Mouse (Mus musculus): ENCODE data around the gene Vmn2r111. TPM values are rescaled to one million over a fixed set of nuclear protein-coding genes. Genes with fewer than 3 reads are reported as not detected.

Gene Vmn2r111
- not detected in 2 replicates for polyA plus RNA-seq (2012; rRNA removed)

GRCm38 (mm10) chr17:22573382-22573781 is at the start of gene Vmn2r111:
Gene Vmn2r111, minus strand, starts transcription at chr17:22573482.

DNA sequence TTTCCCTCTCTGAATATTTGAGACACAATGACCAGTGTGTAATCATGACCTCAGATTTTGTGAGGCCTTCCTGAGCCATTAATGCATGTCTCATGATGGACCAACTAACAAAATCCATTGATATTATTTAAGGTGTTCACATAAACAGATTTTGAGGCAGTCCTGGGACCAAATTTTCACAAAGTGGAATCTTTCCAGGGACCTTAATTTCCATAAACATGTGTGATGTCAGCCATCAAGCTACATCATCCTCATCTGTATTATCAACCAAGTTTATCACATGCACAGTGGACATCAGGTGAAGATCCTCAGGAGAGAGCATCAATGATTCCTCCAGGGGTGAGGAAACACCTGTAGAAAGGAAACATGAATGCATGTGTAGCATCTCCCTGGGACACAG is 27.4 kb upstream of the Vmn2r111 start, which contains the start of gene Vmn2r112:
Gene Vmn2r112, plus strand, starts transcription at position 301 of the 400 bp plus-strand sequence.

Other genes with a start within 250 kb of the Vmn2r111 start
- 2.2 and 3.1 TPM in 2 replicates for gene Zfp944, start 212.1 kb downstream of the Vmn2r111 start, polyA plus RNA-seq (2012; rRNA removed)
- 0.24 and 0.37 TPM in 2 replicates for gene Zfp758, start 212.0 kb downstream of the Vmn2r111 start, polyA plus RNA-seq (2012; rRNA removed)
- 0.68 and 1.5 TPM in 2 replicates for gene Zfp946, start 149.3 kb downstream of the Vmn2r111 start, polyA plus RNA-seq (2012; rRNA removed)
- gene Vmn2r112, start 27.5 kb upstream of the Vmn2r111 start, polyA plus RNA-seq (2012; rRNA removed): not detected in 2 replicates